Mouse (Mus musculus) ES-Bruce4 (cell line): ENCODE measurements around the gene Coq9. TPM values are rescaled to one million over a fixed set of nuclear protein-coding genes. Genes with fewer than 3 reads are reported as not detected.

Source experiments
- H3K27ac ChIP-seq: 2 replicates; pipeline ENCODE4 v1.5.1; 2012; ENCODE audit warnings: low read length, inconsistent platforms; ENCODE audit not compliant: insufficient read depth
- H3K27me3 ChIP-seq: 2 replicates; pipeline ENCODE4 v1.6.1; 2012; ENCODE audit warnings: mild to moderate bottlenecking, low read length, inconsistent platforms; ENCODE audit not compliant: control insufficient read depth, poor library complexity, insufficient read depth, severe bottlenecking
- H3K36me3 ChIP-seq: 2 replicates; pipeline ENCODE4 v1.6.1; 2012; ENCODE audit warnings: inconsistent platforms, mild to moderate bottlenecking, low read length, moderate library complexity; ENCODE audit not compliant: control insufficient read depth, poor library complexity, insufficient read depth, severe bottlenecking
- H3K4me1 ChIP-seq: one replicate; pipeline ENCODE4 v1.8.1; 2011; ENCODE audit warnings: low read length; ENCODE audit not compliant: control insufficient read depth, insufficient read depth
- H3K4me3 ChIP-seq: 2 replicates; pipeline ENCODE4 v1.5.1; 2011; ENCODE audit warnings: low read depth, mild to moderate bottlenecking, low read length
- H3K9ac ChIP-seq: 2 replicates; pipeline ENCODE4 v1.6.1; 2012; ENCODE audit warnings: low read depth, mild to moderate bottlenecking, inconsistent platforms; ENCODE audit not compliant: poor library complexity, severe bottlenecking
- H3K9me3 ChIP-seq: replicated peaks from 2 replicates; pipeline ENCODE4 v1.6.1; 2012; ENCODE audit warnings: mild to moderate bottlenecking, low read length, inconsistent platforms; ENCODE audit not compliant: control insufficient read depth, poor library complexity, insufficient read depth, severe bottlenecking
- CTCF ChIP-seq: IDR thresholded peaks from one replicate; pipeline ENCODE4 v1.8.1; 2011; ENCODE audit warnings: low read depth, low read length
- EP300 ChIP-seq: IDR thresholded peaks from 2 replicates; pipeline ENCODE4 v1.6.1; 2011; ENCODE audit warnings: low read depth, low read length; ENCODE audit not compliant: insufficient read depth
- POLR2A ChIP-seq: IDR thresholded peaks from one replicate; pipeline ENCODE4 v1.8.1; 2011; ENCODE audit warnings: low read length; ENCODE audit not compliant: insufficient read depth
- polyA plus RNA-seq: library from polyadenylated mRNA; stranded (reverse); fragments of >200 nt; gene quantifications from 2 replicates; pipeline ENCODE4 v1.2.4, GENCODE M21; 2011; ENCODE audit warnings: low read depth; ENCODE audit not compliant: missing spikeins, insufficient read depth, insufficient read length

Coq9 gene
- polyA plus RNA-seq, 1 experiment: 36.0 TPM

DNA sequence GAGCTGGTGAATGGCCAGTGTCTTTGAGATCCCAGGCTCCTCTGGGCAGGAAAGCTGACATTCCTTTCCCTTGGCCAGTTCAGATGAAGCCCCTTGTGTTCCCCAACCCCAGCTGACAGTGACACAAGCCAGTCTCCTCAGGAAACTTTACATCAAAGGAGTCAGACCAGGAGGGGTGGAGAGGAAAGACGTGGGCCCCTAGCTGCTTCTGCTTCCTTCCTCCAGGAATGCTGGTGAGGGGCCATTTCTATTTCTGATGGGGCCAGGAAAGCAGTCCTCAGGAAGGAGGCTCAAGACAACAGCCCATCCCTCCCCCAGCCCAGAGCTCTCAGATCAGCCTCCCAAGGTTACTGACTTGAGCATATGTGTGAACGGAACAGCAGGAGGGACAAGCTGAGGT is 54.8 kb downstream of the Coq9 start:
- no peaks in the 10 kb centered on the region for H3K36me3 ChIP-seq
- no peak overlapping the region for H3K9ac ChIP-seq
- H3K27ac ChIP-seq: no peak overlapping the region
- no peak for TF ChIP-seq EP300
- no peak for TF ChIP-seq CTCF
- TF ChIP-seq POLR2A: no peak
- H3K4me1 ChIP-seq: no peaks in the 10 kb centered on the region
- no peaks in the 10 kb centered on the region for H3K27me3 ChIP-seq
- no peaks in the 10 kb centered on the region for H3K9me3 ChIP-seq
- no peak overlapping the region for H3K4me3 ChIP-seq

DNA sequence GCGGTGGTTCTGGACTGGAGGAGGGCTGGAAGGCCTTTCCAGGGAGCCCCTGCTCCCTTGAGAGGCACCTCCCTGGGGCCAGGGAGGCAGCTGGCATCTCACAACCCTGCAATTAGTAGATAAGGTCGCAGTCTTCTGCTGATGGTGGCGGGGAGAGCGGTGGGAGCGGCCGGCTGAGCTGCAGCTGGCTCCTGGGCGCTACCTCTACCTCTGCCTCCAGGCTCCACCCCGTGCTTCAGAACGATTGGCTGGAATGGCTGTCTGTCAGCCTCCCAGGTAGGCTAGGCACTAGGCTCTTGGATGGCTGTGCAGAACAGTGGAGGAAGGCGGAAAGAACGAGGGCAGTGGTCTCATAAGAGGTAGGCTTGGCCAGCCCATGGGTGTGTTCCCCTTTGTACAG is 61.1 kb downstream of the Coq9 start:
- H3K27ac ChIP-seq: no peak overlapping the region
- H3K4me3 ChIP-seq: peak overlapping the region; percentile 63
- no peaks in the 10 kb centered on the region for H3K9me3 ChIP-seq
- peak overlapping the region; percentile 38 for H3K9ac ChIP-seq
- H3K27me3 ChIP-seq: no peaks in the 10 kb centered on the region
- no peaks in the 10 kb centered on the region for H3K36me3 ChIP-seq
- TF ChIP-seq POLR2A (no peak), CTCF (no peak), EP300 (no peak)
- no peaks in the 10 kb centered on the region for H3K4me1 ChIP-seq

DNA sequence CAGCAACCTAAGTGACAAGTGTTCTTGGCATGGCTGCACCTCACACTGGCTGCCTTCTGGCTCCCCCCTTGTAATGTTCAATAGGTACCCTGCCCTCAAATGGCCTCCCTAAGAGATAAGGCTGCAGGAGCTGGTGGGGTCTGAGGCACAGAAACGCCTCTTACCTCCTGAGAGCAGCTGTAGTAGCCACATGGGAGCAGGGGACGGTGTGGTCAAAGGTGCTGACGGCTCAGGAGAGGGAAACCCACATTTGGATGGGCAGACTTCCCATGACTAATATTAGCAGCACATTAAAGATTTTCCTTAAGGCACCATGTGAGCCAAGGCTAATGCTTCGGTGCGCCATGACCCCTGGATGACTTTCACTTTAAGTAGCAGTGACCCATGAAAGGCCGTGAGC is 62.5 kb downstream of the Coq9 start:
- Histone ChIP-seq H3K27ac (no peak overlapping the region), H3K9me3 (no peaks in the 10 kb centered on the region), H3K36me3 (no peaks in the 10 kb centered on the region), H3K4me3 (no peak overlapping the region), H3K4me1 (no peaks in the 10 kb centered on the region), H3K9ac (no peak overlapping the region), H3K27me3 (no peaks in the 10 kb centered on the region)
- TF ChIP-seq POLR2A: no peak
- TF ChIP-seq EP300: no peak
- TF ChIP-seq CTCF: no peak

DNA sequence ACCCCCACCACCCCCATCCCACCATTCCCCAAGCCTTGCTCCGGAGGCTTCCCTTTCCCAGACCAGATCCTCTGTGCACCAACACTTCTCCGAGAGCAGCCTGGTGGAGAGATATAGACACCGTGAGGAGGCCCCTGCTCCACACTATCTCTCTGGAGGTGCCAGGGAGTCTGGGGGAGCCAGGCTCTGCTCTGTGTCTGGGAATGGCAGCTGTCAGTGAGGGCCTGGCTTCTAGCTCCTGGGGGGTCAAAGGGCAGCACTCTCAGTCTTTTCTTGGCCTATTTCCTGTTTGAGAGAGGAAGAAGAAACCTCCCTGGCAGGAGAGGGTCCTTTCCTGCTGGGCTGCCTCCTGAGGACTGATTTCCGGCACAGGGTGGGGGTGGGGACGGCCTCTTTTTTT is 62.9 kb downstream of the Coq9 start:
- Histone ChIP-seq H3K4me1 (no peaks in the 10 kb centered on the region), H3K9me3 (no peaks in the 10 kb centered on the region), H3K27me3 (no peaks in the 10 kb centered on the region), H3K27ac (no peak overlapping the region), H3K9ac (no peak overlapping the region), H3K4me3 (no peak overlapping the region), H3K36me3 (no peaks in the 10 kb centered on the region)
- TF ChIP-seq CTCF (no peak), EP300 (no peak), POLR2A (no peak)

DNA sequence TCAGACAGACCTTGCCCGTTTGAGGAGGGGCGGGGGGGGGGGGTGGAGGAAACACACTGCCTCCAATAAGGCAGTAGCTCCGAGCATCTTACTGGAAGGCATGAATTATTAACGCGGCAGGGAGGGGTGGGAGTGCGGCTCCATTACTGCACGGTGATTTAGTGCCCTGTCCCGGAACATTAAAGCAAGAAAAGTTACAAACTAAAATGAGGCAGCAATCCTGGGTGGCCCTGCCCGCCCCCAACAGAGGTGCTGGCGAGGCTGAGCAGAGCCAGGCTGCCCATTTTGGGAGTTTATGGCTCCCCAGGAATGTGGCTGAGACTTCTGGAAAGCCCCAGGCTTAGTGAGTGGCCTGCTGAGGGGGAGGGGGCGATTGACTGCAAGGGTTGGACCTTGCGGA is 65.6 kb downstream of the Coq9 start:
- Histone ChIP-seq H3K36me3 (no peaks in the 10 kb centered on the region), H3K4me1 (no peaks in the 10 kb centered on the region), H3K27ac (no peak overlapping the region), H3K4me3 (no peak overlapping the region), H3K9me3 (no peaks in the 10 kb centered on the region), H3K27me3 (no peaks in the 10 kb centered on the region), H3K9ac (no peak overlapping the region)
- TF ChIP-seq POLR2A (no peak), CTCF (no peak)

Other genes starting within 250 kb of the Coq9 start
- 20.4 and 21.3 TPM in 2 replicates for gene Rspry1, start 236.4 kb upstream of the Coq9 start, polyA plus RNA-seq
- 93.9 and 95.0 TPM in 2 replicates for gene Fam192a, start 236.3 kb upstream of the Coq9 start, polyA plus RNA-seq
- 42.4 and 45.3 TPM in 2 replicates for gene Arl2bp, start 171.7 kb upstream of the Coq9 start, polyA plus RNA-seq
- 1.2 TPM in 1 of 2 replicates, not detected in the other for gene Pllp, start 142.0 kb upstream of the Coq9 start, polyA plus RNA-seq
- gene Ccl22, start 92.7 kb upstream of the Coq9 start, polyA plus RNA-seq: not detected in 2 replicates
- gene Cx3cl1, start 66.3 kb upstream of the Coq9 start, polyA plus RNA-seq: 3.2 and 3.4 TPM in 2 replicates
- not detected in 2 replicates for gene Ccl17, start 27.9 kb upstream of the Coq9 start, polyA plus RNA-seq
- gene Ciapin1, start within 50 bp of the Coq9 start, polyA plus RNA-seq: 65.2 and 75.8 TPM in 2 replicates
- 134 and 150 TPM in 2 replicates for gene Polr2c, start 19.1 kb downstream of the Coq9 start, polyA plus RNA-seq
- gene Dok4, start 38.0 kb downstream of the Coq9 start, polyA plus RNA-seq: 3.9 and 4.4 TPM in 2 replicates
- 5.1 and 5.4 TPM in 2 replicates for gene Ccdc102a, start 79.8 kb downstream of the Coq9 start, polyA plus RNA-seq
- 1.0 and 2.6 TPM in 2 replicates for gene Adgrg5, start 85.4 kb downstream of the Coq9 start, polyA plus RNA-seq
- 11.4 and 13.8 TPM in 2 replicates for gene Adgrg1, start 136.4 kb downstream of the Coq9 start, polyA plus RNA-seq
- 0.27 TPM in 1 of 2 replicates, not detected in the other for gene Adgrg3, start 179.4 kb downstream of the Coq9 start, polyA plus RNA-seq
- gene Drc7, start 216.8 kb downstream of the Coq9 start, polyA plus RNA-seq: 0.62 and 0.64 TPM in 2 replicates
- gene Katnb1, start 242.9 kb downstream of the Coq9 start, polyA plus RNA-seq: 15.9 and 16.1 TPM in 2 replicates